ENCODE assay signal across 8 mouse cellular contexts in the genomic region with DNA sequence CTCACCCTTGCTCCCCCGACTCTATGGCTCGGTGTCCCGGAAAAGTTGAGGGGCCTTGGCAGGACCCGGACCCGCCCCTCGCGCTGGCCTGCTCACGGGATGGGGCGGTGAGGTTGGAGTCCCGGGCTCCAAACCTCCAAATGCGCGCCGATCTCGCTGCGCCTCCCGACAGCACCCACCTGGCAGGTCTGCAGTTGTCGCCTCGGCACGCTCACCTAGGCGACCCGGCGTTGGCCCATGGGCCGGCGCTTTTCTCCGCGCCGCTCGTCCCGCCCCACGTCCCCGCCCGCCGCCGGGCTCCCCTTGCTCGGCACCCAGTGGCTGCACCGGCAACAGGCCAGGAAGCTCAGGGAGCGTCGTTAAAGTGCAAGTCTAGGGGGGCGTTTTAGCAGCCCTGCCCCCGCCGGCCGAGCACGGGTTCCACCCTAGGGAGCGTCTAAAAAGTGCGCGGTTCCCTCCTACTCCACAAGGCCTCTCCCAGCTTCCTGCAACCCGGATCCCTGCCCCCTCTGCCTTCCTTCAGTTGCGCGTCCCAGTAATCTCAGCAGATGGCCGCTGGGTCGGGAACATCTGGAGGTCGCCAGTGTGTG. TPM values are rescaled to one million over a fixed set of nuclear protein-coding genes. Genes with fewer than 3 reads are reported as not detected.
A peak's percentile ranks its signal among the peaks of the same experiment; 100 is the strongest.
DNase-seq lines count a peak whose midpoint lies in the region; ATAC-seq and TF ChIP-seq lines count a peak whose summit lies in the region.

A gene (minus strand): TSS at position 266 of the 590 bp plus-strand sequence.

- under 1% methylated on average over 52 of the region's 52 CpGs for WGBS in cerebellum, adult 2 months
- WGBS in lung, embryonic 14.5 days, result under 1% methylated on average over 52 of the region's 52 CpGs

- no peak for TF ChIP-seq CTCF in MEL (IDR thresholded peaks at IDR 0.05 in 2 of 3, conservative IDR thresholded peaks at IDR 0.05 in 1 of 3; ENCODE audit: control insufficient read depth in 1 of 3, insufficient read depth in 1 of 3, low read depth in 2 of 3, low read length in 3 of 3, poor library complexity in 1 of 3, severe bottlenecking in 1 of 3)
- no peak for TF ChIP-seq CTCF in cerebellum, adult 2 months (IDR thresholded peaks at IDR 0.05; ENCODE audit: borderline replicate concordance, insufficient read depth, low read depth, low read length)
- TF ChIP-seq CTCF in lung, embryonic 14.5 days (IDR thresholded peaks at IDR 0.05; ENCODE audit: low read depth), result peak; percentile 48

- no peak for TF ChIP-seq EP300 in MEL (IDR thresholded peaks at IDR 0.05; ENCODE audit: low read depth in 1 of 2, low read length in 2 of 2)

- no peaks in the 10 kb centered on the region for H3K9me3 ChIP-seq in MEL (replicated peaks; ENCODE audit: insufficient read depth, low read length)
- no peaks in the 10 kb centered on the region for H3K9me3 ChIP-seq in lung, embryonic 14.5 days (ENCODE audit: low read depth, low read length)

- peak; percentile 93 for ATAC-seq in lung, embryonic 14.5 days (ENCODE audit: insufficient read depth)

- intact Hi-C loops in heart, postnatal 36 days (cut with DNase I), result no loop called here

- no peaks in the 10 kb centered on the region for H3K36me3 ChIP-seq in MEL (ENCODE audit: control insufficient read depth in 1 of 2, insufficient read depth in 2 of 2, low read length in 2 of 2)
- no peaks in the 10 kb centered on the region for H3K36me3 ChIP-seq in lung, embryonic 14.5 days (ENCODE audit: insufficient read depth)

- H3K9ac ChIP-seq in MEL (ENCODE audit: control insufficient read depth, low read depth, low read length, poor library complexity, severe bottlenecking), result peak within 1 kb of the TSS; percentile 59
- peak within 1 kb of the TSS; percentile 75 for H3K9ac ChIP-seq in lung, embryonic 14.5 days

- H3K27me3 ChIP-seq in MEL (ENCODE audit: control insufficient read depth in 1 of 2, insufficient read depth in 2 of 2, low read length in 2 of 2), result peaks cover 0 to 3% of the 10 kb centered on the region in 2 experiments
- no peaks in the 10 kb centered on the region for H3K27me3 ChIP-seq in cerebellum, adult 2 months (ENCODE audit: control insufficient read depth, insufficient read depth, low read length)
- H3K27me3 ChIP-seq in lung, embryonic 14.5 days (ENCODE audit: insufficient read depth, low read length), result no peaks in the 10 kb centered on the region

- no peaks in the 10 kb centered on the region for H3K79me2 ChIP-seq in MEL (ENCODE audit: control insufficient read depth, insufficient read depth, low read length, poor library complexity)

- peak within 1 kb of the TSS; percentile 64 to 65 for H3K4me3 ChIP-seq in MEL (ENCODE audit: control insufficient read depth in 1 of 2, insufficient read depth in 1 of 2, low read depth in 2 of 2, low read length in 2 of 2)
- H3K4me3 ChIP-seq in cerebellum, adult 2 months (replicated peaks; ENCODE audit: insufficient read depth, low read depth, low read length), result peak within 1 kb of the TSS; percentile 50
- H3K4me3 ChIP-seq in lung, embryonic 14.5 days (ENCODE audit: low read depth, low read length), result peak within 1 kb of the TSS; percentile 77

- peak; percentile 85 for DNase-seq in MEL (ENCODE audit: low read depth, low spot score)
- DNase-seq in cerebellum, adult 2 months, result peak; percentile 59 to 66
- DNase-seq in forelimb bud, embryonic 11.5 days (ENCODE audit: low read depth, low spot score), result peak; percentile 98
- peak; percentile 91 to 92 for DNase-seq in heart, postnatal 36 days
- DNase-seq in layer of hippocampus, adult 8-10 months (ENCODE audit: low spot score in 2 of 2), result peak; percentile 64 to 65
- peak; percentile 99 for DNase-seq in lung, embryonic 14.5 days
- DNase-seq in ovary, postnatal 14 days (ENCODE audit: low spot score), result peak; percentile 92
- DNase-seq in thymus, postnatal 36 days, result peak; percentile 48 to 53

- no peak for TF ChIP-seq POLR2A in MEL (IDR thresholded peaks at IDR 0.05; ENCODE audit: control insufficient read depth in 1 of 2, insufficient read depth in 1 of 2, low read depth in 1 of 2, low read length in 2 of 2, poor library complexity in 1 of 2)
- TF ChIP-seq POLR2A in cerebellum, adult 2 months (IDR thresholded peaks at IDR 0.05; ENCODE audit: borderline replicate concordance, insufficient read depth, low read length), result no peak

- H3K4me1 ChIP-seq in MEL (ENCODE audit: control insufficient read depth in 1 of 2, insufficient read depth in 2 of 2, low read length in 2 of 2), result no peaks in the 10 kb centered on the region
- no peaks in the 10 kb centered on the region for H3K4me1 ChIP-seq in cerebellum, adult 2 months (ENCODE audit: control insufficient read depth, insufficient read depth, low read length)
- peaks cover 10% of the 10 kb centered on the region; the same call in 1 of the 2 replicates for H3K4me1 ChIP-seq in lung, embryonic 14.5 days (ENCODE audit: insufficient read depth)

- no peak for TF ChIP-seq RAD21 in MEL (IDR thresholded peaks at IDR 0.05; ENCODE audit: low read depth, low read length)

- H3K4me2 ChIP-seq in lung, embryonic 14.5 days, result peak within 1 kb of the TSS; percentile 89

- no peak within 1 kb of the TSS for H3K27ac ChIP-seq in MEL (ENCODE audit: control insufficient read depth, low read depth, low read length)
- no peak within 1 kb of the TSS for H3K27ac ChIP-seq in cerebellum, adult 2 months (ENCODE audit: insufficient read depth, low read length)
- peak within 1 kb of the TSS; percentile 93 for H3K27ac ChIP-seq in lung, embryonic 14.5 days (ENCODE audit: low read depth)

TF ChIP-seq in MEL, 35 proteins besides CTCF, POLR2A, EP300 and RAD21:
- TF ChIP-seq TAL1 (IDR thresholded peaks at IDR 0.05; ENCODE audit: low read length) (no peak), MAZ (IDR thresholded peaks at IDR 0.05; ENCODE audit: low read depth, low read length) (0 out of 2 replicates have a peak, but pooled peaks have one; percentile 34), ZNF384 (IDR thresholded peaks at IDR 0.05; ENCODE audit: low read depth, low read length) (no peak), E2F4 (IDR thresholded peaks at IDR 0.05; ENCODE audit: borderline replicate concordance, low read depth, low read length) (no peak), GATA1 (IDR thresholded peaks at IDR 0.05; ENCODE audit: low read depth, low read length) (no peak), RCOR1 (IDR thresholded peaks at IDR 0.05; ENCODE audit: low read depth, low read length) (no peak), ETS1 (IDR thresholded peaks at IDR 0.05; ENCODE audit: low read depth, low read length) (0 out of 2 replicates have a peak, but pooled peaks have one; percentile 8), TBP (IDR thresholded peaks at IDR 0.05; ENCODE audit: low read depth, low read length) (no peak), BHLHE40 (IDR thresholded peaks at IDR 0.05; ENCODE audit: borderline replicate concordance, low read depth, low read length) (no peak), MAFK (IDR thresholded peaks at IDR 0.05; ENCODE audit: borderline replicate concordance, low read depth, low read length) (no peak), ZKSCAN1 (IDR thresholded peaks at IDR 0.05; ENCODE audit: low read depth, low read length) (no peak), USF2 (IDR thresholded peaks at IDR 0.05; ENCODE audit: borderline replicate concordance in 1 of 2, insufficient read depth in 1 of 2, low read depth in 1 of 2, low read length in 2 of 2) (no peak), SIN3A (IDR thresholded peaks at IDR 0.05; ENCODE audit: low read length) (peak; percentile 30; the same call in 1 of the 2 replicates), UBTF (IDR thresholded peaks at IDR 0.05; ENCODE audit: borderline replicate concordance, insufficient read depth, low read depth, low read length) (no peak), NELFE (IDR thresholded peaks at IDR 0.05; ENCODE audit: low read depth, low read length) (no peak), POLR2AphosphoS2 (IDR thresholded peaks at IDR 0.05; ENCODE audit: low read length) (no peak), SMC3 (IDR thresholded peaks at IDR 0.05; ENCODE audit: low read depth, low read length) (no peak), KAT2A (conservative IDR thresholded peaks at IDR 0.05; ENCODE audit: low read depth, low read length) (no peak), MAX (IDR thresholded peaks at IDR 0.05; ENCODE audit: low read length) (no peak), ZMIZ1 (IDR thresholded peaks at IDR 0.05; ENCODE audit: low read depth, low read length) (no peak), JUND (IDR thresholded peaks at IDR 0.05; ENCODE audit: low read depth, low read length) (no peak), TCF12 (IDR thresholded peaks at IDR 0.05; ENCODE audit: low read depth, low read length) (no peak), ZC3H11A (IDR thresholded peaks at IDR 0.05; ENCODE audit: low read depth, low read length) (no peak), MYB (IDR thresholded peaks at IDR 0.05; ENCODE audit: low read depth, low read length) (no peak), GABPA (IDR thresholded peaks at IDR 0.05; ENCODE audit: low read depth, low read length) (no peak), HCFC1 (IDR thresholded peaks at IDR 0.05; ENCODE audit: low read depth, low read length) (peak; percentile 49; the same call in 1 of the 2 replicates), USF1 (IDR thresholded peaks at IDR 0.05; ENCODE audit: low read depth, low read length) (no peak), CHD2 (IDR thresholded peaks at IDR 0.05; ENCODE audit: low read length) (no peak), MXI1 (IDR thresholded peaks at IDR 0.05; ENCODE audit: low read depth, low read length) (no peak), NRF1 (IDR thresholded peaks at IDR 0.05; ENCODE audit: insufficient read depth, low read depth, low read length, poor library complexity, severe bottlenecking) (no peak), MYC (IDR thresholded peaks at IDR 0.05; ENCODE audit: low read depth, low read length) (no peak)

RNA-seq across cellular contexts. Expression of the gene that starts here (rescaled TPM):
- 0.12 and 0.16 TPM in 2 replicates for total RNA-seq in MEL (2012; rRNA removed)
- polyA plus RNA-seq in MEL (2012; ENCODE audit: insufficient read depth in 1 of 2, insufficient read length in 2 of 2, low read depth in 1 of 2, low replicate concordance in 2 of 2, missing spikeins in 1 of 2), result under 1 TPM in 1 of 2 experiments, not detected in 1; 0.99 TPM
- polyA plus RNA-seq in cerebellum, adult 2 months (2012; rRNA removed), result 1.7 and 1.9 TPM in 2 replicates
- total RNA-seq in heart, postnatal 36 days (2021), result 1 to 10 TPM; 2.8 to 3.2 TPM
- total RNA-seq in layer of hippocampus, adult 8-10 months (2022), result 1 to 10 TPM; 1.6 to 2.8 (median 2.3) TPM
- 13.8 and 15.9 TPM in 2 replicates for polyA plus RNA-seq in lung, embryonic 14.5 days (2014; fragmentation: Nextera tagmentation; extraction: Ambion mirVana)

Comparison
In these comparisons a context has a peak if more than half of its experiments do, and no peak if none do; other contexts are left out.
1. Peak in DNase-seq, H3K4me3 ChIP-seq and H3K9ac ChIP-seq in MEL; RNA of the gene not detected or under 1 TPM.